Mouse (Mus musculus) erythroblast, adult 5-6 weeks (primary cell): ENCODE results near the gene Slc22a15. TPM values are rescaled to one million over a fixed set of nuclear protein-coding genes. Genes with fewer than 3 reads are reported as not detected.
"Not testable (repeated sequence)": the region's sequence is repeated elsewhere in the genome, so short reads cannot be mapped to it uniquely, and the experiment has no call there.

Experiments used
- ATAC-seq: replicated peaks from 2 replicates; pipeline ENCODE4 v1.8.0; 2016; ENCODE audit warnings: moderate number of reproducible peaks, mild to moderate bottlenecking, moderate TSS enrichment, inconsistent platforms; ENCODE audit not compliant: poor library complexity, low FRiP score, severe bottlenecking
- total RNA-seq, 2 experiments: library from RNA; stranded (forward) in 1 of 2; stranded (reverse) in 1 of 2; fragments of 150-400 nt in 1 of 2; fragments of 200-764, 138-1000 nt in 1 of 2; gene quantifications; 2 replicates each; pipeline versions ENCODE4 v1.2.3 to v1.2.4; 2015 to 2017; ENCODE audit warnings: low replicate concordance in 2 of 2

The Slc22a15 gene
- total RNA-seq, 2 experiments from 2014 or later = 5.6 to 5.7 TPM

DNA sequence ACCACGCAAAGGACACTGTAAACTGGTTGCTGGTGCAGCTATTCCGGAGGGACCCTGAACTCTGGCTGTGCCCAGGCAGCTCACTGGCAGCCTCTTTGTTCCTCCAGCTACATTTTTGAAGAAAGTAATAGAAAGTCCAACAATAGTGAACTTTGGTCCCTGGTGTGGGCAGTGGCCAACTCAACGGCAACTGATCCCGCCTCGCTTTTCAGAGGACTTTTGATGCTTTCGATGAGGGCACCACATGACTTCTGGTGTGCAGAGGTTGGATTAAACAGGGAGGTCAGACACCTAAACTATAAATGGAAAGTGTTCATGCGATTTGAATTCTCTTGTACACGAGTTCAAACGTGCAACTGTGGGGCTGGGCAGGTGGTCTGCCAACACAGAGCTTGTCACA, 99.9 kb downstream of the Slc22a15 start:
- no peak for ATAC-seq

DNA sequence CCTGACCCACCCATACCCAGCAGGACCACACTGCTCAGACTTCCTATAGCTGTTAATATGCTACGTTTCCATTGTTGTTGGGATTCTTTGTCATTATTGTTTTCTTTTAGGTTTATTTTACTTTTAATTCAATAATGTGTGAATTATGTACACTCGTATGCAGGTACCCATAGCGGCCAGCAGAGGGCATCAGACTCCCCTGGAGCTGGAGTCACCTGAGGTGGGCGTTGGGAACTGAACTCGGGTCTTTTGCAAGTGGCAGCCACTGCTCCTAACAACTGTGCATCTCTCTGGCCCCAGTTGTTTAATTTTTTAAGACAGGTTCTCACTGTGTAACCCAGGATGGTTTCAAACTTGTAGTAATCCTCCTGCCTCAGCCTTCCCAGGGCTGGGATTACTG, 102.2 kb downstream of the Slc22a15 start:
- no peak for ATAC-seq

DNA sequence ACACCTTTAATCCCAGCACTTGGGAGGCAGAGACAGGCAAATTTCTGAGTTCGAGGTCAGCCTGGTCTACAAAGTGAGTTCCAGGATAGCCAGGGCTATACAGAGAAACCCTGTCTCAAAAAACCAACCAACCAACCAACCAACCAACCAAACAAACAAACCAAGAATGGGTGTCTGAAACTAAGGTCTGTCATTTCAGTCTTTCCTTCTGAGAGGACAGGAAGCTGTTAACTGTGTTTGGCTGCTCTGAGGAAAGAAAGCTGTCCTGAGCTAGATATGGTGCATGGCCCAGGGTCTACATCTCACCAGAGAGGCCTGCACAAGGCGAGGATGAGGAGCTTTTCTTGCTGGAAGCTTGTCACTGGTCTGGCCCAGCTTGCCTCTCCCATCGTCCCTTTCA, 103.5 kb downstream of the Slc22a15 start:
- not testable (repeated sequence) for ATAC-seq

DNA sequence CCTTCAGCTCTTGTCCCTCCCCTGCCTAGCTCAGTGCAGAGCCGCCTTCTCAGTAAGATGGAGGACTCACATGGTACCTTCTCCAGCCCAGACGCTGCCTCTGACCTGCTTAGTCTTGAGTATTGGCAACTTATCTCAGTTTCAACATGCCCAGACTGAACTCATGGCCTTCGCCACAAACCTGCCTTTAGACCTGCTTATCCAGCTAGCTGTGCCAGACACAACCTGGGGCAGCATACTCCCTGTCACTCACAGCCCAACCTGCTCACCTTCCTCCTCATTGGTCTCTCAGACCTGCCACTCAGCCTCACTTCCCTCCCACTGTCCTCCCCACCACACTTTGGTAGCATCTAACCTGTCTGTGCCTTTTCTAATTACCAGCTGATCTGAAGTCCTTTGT, 108.2 kb downstream of the Slc22a15 start:
- ATAC-seq = no peak

DNA sequence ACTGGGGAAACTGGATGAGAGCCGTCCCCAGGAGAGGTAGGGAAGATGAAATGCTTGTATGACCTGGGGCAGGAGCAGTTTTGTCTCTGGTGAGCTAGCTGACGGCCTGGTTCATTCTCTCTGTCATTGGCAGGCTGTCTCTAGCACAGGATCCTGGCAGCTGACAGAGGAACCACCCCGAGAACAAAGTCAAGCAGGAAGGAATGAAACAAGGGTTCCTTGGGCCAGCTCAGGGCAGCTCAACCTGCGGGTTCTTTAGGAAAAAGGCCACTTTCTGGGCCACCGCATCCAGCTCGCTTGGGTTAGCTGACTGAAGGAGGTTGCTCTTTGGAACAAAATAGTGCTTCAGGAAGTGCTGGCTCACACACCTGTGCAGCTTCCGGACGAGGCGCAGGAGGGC, 109.5 kb downstream of the Slc22a15 start:
- no peak for ATAC-seq

DNA sequence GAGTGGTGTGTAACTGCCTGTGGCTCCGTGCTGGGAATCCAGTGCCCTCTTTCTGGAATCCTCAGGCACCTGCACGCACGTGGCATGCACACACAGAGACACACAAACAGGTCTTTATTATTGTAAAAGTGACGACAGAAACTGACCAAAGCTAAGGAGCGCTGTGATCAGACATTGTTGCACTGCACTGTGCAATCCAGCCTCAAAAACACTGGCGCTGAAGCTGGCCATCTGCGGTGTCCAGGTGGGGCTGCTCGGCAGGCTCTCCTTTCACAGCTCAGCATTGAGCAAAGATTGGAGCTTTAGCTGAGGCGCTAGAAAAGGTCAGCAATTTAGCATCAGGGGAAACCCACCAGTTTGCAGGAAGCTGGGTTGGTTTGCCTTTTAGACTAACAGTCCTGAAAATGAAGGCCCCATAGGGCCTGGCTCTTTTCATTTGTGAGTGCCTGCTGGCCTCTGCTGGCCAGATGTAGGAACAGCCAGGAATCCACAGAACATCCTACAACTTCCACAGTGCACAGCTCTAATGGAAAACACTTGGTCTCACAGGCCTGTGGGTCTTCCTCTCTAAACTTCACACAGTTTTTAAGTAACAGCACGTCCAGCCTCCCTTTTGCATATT, 111.8 kb downstream of the Slc22a15 start:
- ATAC-seq = no peak

DNA sequence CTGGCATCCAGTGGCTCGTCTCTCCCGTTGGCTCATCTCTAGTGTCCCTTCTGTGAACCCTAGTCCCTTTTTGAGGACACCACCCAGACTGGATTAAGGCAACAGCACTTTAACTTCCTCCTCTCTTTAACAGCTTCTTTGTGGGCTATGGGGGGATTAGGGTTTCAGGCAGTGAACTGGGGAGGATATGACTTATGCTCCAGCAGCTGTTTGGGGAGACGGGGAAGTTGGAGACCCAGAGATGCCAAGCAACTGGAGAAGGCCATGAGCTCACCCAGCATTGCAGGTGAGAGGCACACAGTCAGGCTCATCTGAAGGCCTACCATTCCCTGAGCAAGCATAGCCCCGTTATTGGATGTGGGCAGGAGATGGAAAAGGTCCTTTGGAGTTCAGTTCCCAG, 112.3 kb downstream of the Slc22a15 start:
- ATAC-seq = no peak

DNA sequence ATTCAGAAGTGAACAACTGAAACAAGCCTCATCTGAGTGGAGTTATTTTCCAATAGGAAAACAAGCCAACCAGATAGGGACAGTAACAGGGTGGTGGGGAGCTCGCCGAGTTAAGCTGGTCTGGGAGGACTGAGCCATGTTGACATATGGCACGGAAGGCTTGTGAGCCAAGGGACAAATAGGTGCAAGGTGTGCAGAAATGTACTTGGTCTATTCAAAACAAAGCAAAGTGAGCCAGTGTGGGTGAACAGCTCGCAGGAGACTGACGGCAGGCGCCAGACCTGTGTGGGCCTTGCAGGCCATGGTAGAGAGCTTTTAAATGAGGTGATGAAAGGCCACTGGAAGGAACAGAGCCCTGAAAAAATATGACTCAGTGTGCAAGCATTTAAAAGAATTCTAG, 116.6 kb downstream of the Slc22a15 start:
- no peak for ATAC-seq

DNA sequence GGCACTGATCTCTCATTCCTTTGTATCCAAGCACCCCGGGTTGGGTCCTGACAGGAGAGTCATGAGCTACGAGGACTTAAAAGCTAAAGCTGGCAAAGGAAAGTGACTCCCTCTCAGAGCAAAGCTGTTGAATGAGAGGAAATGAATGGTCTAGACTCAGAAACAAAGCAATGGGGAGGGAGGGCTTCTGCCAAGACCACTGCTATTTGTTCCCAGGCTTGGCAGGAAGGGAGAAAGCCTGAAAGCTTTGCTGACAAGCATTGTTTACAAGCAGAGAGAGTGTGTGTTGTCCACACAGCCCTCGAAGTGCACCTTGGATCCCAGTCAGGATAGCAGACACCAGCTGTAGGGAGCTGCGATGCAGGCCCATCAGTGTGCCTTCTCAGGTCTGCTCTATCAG, 117.3 kb downstream of the Slc22a15 start:
- ATAC-seq = no peak

DNA sequence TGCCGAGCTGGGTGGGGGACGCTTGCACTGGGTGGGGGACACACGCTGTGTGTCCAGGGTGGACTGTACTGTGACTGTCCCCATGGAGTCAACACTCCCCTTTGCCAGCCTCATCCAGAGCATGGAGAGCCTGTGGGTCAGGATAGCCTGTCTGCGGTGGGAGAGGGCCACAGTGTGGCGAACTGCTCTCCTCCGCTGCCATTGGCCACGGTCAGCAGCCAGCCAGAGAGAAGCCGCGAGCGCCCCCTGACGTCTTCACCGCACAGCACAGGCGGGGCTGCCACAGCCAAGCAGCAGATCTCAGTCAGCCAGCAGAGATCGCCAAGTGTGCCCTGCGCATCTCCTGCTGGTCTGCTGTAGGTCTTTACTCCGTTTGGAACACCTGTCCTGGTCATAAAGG, 118.1 kb downstream of the Slc22a15 start:
- ATAC-seq = 0 out of 2 replicates have a peak, but pooled peaks have one; percentile 43

Other genes with a start within 250 kb of the Slc22a15 start
- gene Mab21l3, start 75.5 kb downstream of the Slc22a15 start, total RNA-seq (2015; ENCODE audit: low replicate concordance) = not detected in 2 replicates
- gene Mab21l3, start 75.5 kb downstream of the Slc22a15 start, total RNA-seq (2017; ENCODE audit: low replicate concordance) = not detected in 2 replicates
- not detected in 2 replicates for gene Nhlh2, start 85.6 kb upstream of the Slc22a15 start, total RNA-seq (2015; ENCODE audit: low replicate concordance)
- gene Nhlh2, start 85.6 kb upstream of the Slc22a15 start, total RNA-seq (2017; ENCODE audit: low replicate concordance) = not detected in 2 replicates
- gene Casq2, start 162.0 kb upstream of the Slc22a15 start, total RNA-seq (2015; ENCODE audit: low replicate concordance) = not detected in 2 replicates
- gene Casq2, start 162.0 kb upstream of the Slc22a15 start, total RNA-seq (2017; ENCODE audit: low replicate concordance) = 5.9 and 12.6 TPM in 2 replicates